Mouse (Mus musculus) lung, postnatal 0 days (tissue): ENCODE measurements around the gene Klhl9.

ENCODE experiments used
- CTCF ChIP-seq: IDR thresholded peaks from 2 replicates; pipeline ENCODE4 v1.5.1; 2016; ENCODE audit warnings: antibody characterized with exemption, mild to moderate bottlenecking
- EP300 ChIP-seq: IDR thresholded peaks from 2 replicates; pipeline ENCODE4 v1.6.1; 2016; ENCODE audit warnings: antibody characterized with exemption, mild to moderate bottlenecking, control low read depth

- TF ChIP-seq EP300 (no peak), CTCF (no peak)
Measured at GRCm38 (mm10) chr4:88718715-88719114, 3.5 kb downstream of the Klhl9 start.
